Mouse (Mus musculus): Measurements from ENCODE around the gene BC067074. TPM values are rescaled to one million over a fixed set of nuclear protein-coding genes. Genes with fewer than 3 reads are reported as not detected.

The BC067074 gene
- polyA plus RNA-seq, 1 experiment from 2014 or later, result 6.0 TPM

DNA sequence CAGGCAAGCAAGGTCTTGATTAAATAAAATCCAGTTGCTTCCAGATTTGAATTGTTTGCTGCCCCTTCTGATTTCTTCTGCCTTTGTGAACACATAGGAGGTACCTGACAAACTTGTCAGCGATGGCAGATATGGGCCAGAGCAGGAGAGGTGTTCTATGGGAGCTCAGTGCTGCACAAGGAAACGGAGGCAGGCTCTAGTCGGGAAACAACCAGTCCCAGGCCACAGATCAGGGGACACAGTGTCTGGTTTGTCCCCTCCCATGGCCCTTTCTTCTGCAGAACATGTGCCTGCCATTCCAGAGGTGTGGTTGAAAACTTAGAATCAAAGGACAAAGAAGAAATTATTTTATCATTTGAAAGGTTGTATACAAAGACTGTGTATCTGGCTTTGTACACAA lies 60.6 kb downstream of the BC067074 start:
- no peaks in the 10 kb centered on the region for H3K9me3 ChIP-seq (ENCODE audit: control insufficient read depth, low read depth, low read length)
- H3K36me3 ChIP-seq (ENCODE audit: control insufficient read depth, insufficient read depth, low read length), result no peaks in the 10 kb centered on the region
- ATAC-seq (ENCODE audit: insufficient number of reproducible peaks, insufficient read depth, low FRiP score, low read depth), result 0 out of 2 replicates have a peak, but pooled peaks have one; percentile 39

DNA sequence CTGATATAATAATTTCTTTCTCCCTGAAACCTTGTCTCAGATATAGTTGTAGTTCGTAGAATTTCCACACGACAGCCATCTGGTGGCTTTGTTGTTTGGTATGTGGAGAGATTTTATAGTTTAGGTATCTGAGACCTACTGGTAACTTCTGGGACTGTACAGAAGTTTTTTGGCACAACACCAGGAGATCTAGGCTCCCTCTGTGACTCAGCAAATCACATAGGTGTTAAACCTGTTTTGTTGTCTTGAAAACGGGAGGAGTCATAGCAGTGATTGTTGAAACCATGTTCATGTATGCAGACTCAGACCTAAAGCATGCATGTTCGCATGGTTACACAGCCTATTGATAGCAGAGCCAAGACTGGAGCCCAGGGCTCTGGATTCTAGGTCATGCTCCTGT lies 61.0 kb downstream of the BC067074 start:
- peaks cover 6% of the 10 kb centered on the region; the same call in 1 of the 2 replicates for H3K4me1 ChIP-seq (ENCODE audit: control insufficient read depth, insufficient read depth, low read length)
- no peak overlapping the region for H3K4me2 ChIP-seq (replicated peaks; ENCODE audit: low read depth, low read length)
- no peak overlapping the region for H3K9ac ChIP-seq (replicated peaks; ENCODE audit: low read depth, low read length)
- WGBS, result 80% methylated on average over 4 of the region's 4 CpGs
- H3K27ac ChIP-seq (ENCODE audit: low read length), result no peak overlapping the region
- ATAC-seq (ENCODE audit: insufficient number of reproducible peaks, insufficient read depth, low FRiP score, low read depth), result no peak
- no peaks in the 10 kb centered on the region for H3K36me3 ChIP-seq (ENCODE audit: control insufficient read depth, insufficient read depth, low read length)
- H3K9me3 ChIP-seq (ENCODE audit: control insufficient read depth, low read depth, low read length), result no peaks in the 10 kb centered on the region
- no peak overlapping the region for H3K4me3 ChIP-seq (ENCODE audit: low read depth, low read length)
- H3K27me3 ChIP-seq (ENCODE audit: control insufficient read depth, insufficient read depth, low read length), result 0 out of 2 replicates have a peak, but pooled peaks cover 3% of the 10 kb centered on the region

More for the DNA sequence above, 60.6 kb downstream of the BC067074 start:
- H3K4me1 ChIP-seq (ENCODE audit: control insufficient read depth, insufficient read depth, low read length), result peaks cover 6% of the 10 kb centered on the region; the same call in 1 of the 2 replicates
- H3K4me2 ChIP-seq (replicated peaks; ENCODE audit: low read depth, low read length), result no peak overlapping the region
- no peak overlapping the region for H3K4me3 ChIP-seq (ENCODE audit: low read depth, low read length)
- no peak overlapping the region for H3K27ac ChIP-seq (ENCODE audit: low read length)
- H3K27me3 ChIP-seq (ENCODE audit: control insufficient read depth, insufficient read depth, low read length), result 0 out of 2 replicates have a peak, but pooled peaks cover 3% of the 10 kb centered on the region
- no peak overlapping the region for H3K9ac ChIP-seq (replicated peaks; ENCODE audit: low read depth, low read length)
- 72% methylated on average over 3 of the region's 3 CpGs for WGBS

DNA sequence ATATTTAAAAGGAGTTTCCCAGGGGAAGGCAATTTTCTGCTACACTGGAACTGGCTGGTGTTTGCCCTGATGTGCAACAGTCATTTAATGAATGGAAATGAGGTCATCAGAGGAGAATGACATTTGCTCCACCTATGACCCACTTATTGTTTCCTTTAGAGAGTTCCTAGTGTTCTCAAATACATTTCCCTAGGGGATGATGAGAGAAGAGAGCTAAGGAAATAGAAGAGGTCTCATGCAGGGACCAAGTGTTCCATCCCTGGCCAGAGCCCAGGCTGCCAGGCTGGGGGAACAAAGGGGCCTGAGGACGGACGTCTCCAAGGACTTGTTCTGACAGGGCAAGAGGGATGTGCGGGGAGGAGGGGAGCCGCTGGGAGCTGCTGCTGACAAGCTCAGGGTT lies 62.1 kb downstream of the BC067074 start:
- no peaks in the 10 kb centered on the region for H3K9me3 ChIP-seq (ENCODE audit: control insufficient read depth, low read depth, low read length)
- H3K9ac ChIP-seq (replicated peaks; ENCODE audit: low read depth, low read length), result no peak overlapping the region
- H3K27me3 ChIP-seq (ENCODE audit: control insufficient read depth, insufficient read depth, low read length), result 0 out of 2 replicates have a peak, but pooled peaks cover 3% of the 10 kb centered on the region
- WGBS, result 65% methylated on average over 4 of the region's 4 CpGs
- H3K4me3 ChIP-seq (ENCODE audit: low read depth, low read length), result no peak overlapping the region
- no peak overlapping the region for H3K4me2 ChIP-seq (replicated peaks; ENCODE audit: low read depth, low read length)
- ATAC-seq (ENCODE audit: insufficient number of reproducible peaks, insufficient read depth, low FRiP score, low read depth), result no peak
- peaks cover 6% of the 10 kb centered on the region; the same call in 1 of the 2 replicates for H3K4me1 ChIP-seq (ENCODE audit: control insufficient read depth, insufficient read depth, low read length)
- no peaks in the 10 kb centered on the region for H3K36me3 ChIP-seq (ENCODE audit: control insufficient read depth, insufficient read depth, low read length)
- H3K27ac ChIP-seq (ENCODE audit: low read length), result no peak overlapping the region

DNA sequence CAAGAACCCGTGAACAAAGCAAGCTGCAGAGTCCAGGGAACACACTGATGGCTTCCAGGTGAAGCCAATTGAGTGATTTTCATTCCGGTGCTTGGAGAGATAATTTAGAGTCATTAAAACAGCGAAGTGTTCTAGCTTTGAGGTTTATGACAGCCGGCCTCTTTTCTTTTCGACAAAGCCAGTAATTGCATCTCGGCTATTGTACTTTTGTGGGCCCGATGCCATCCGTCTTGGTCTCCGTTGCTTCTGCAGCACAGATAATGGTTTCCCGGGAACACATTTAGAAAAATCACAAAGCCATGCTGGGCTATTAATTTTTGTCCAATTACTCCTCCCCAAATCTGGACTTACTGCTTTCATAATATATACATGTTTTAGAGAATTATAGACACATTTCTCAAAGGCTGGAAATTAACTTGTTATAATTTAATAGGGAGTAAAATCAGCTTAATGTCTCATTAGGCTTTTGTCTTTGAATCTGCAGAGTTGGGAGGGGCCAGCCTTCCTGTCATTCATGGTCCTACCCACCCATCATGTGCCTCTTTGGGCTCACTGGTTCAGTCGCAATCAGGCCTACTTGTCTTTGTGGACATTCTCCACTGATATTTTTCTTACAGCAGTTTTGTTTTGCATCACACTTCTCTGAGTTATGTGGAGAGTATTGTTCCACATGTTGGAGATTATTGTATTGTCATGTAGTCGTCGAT lies 64.6 kb downstream of the BC067074 start:
- Histone ChIP-seq H3K9ac (replicated peaks; ENCODE audit: low read depth, low read length) (no peak overlapping the region), H3K36me3 (ENCODE audit: control insufficient read depth, insufficient read depth, low read length) (no peaks in the 10 kb centered on the region), H3K4me2 (replicated peaks; ENCODE audit: low read depth, low read length) (no peak overlapping the region), H3K4me3 (ENCODE audit: low read depth, low read length) (no peak overlapping the region), H3K9me3 (ENCODE audit: control insufficient read depth, low read depth, low read length) (no peaks in the 10 kb centered on the region; the same call in 1 of the 2 replicates), H3K27me3 (ENCODE audit: control insufficient read depth, insufficient read depth, low read length) (0 out of 2 replicates have a peak, but pooled peaks cover 3% of the 10 kb centered on the region), H3K27ac (ENCODE audit: low read length) (no peak overlapping the region), H3K4me1 (ENCODE audit: control insufficient read depth, insufficient read depth, low read length) (no peaks in the 10 kb centered on the region)
- ATAC-seq (ENCODE audit: insufficient number of reproducible peaks, insufficient read depth, low FRiP score, low read depth), result no peak
- whole genome bisulfite sequencing, result 86% methylated on average over 13 of the region's 13 CpGs

DNA sequence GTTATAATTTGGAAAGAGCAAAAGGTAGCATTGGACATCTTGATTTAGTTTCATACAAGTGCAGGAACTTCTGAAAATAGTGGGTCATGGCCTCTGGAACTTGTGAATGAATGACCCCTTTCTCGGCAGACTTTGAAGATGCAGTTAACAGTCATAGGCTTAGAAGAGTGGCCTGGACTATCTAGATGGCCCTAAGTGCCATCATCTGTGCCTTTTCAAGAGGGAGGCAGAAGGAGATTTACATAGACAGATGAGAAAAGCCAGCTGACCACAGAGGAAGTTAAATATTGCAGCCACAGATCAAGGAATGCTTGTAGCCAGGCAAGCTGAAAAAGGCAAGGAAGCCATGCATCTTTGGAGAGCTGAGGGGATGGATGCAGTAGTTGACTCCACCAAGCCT lies 66.7 kb downstream of the BC067074 start:
- Histone ChIP-seq H3K4me3 (ENCODE audit: low read depth, low read length) (no peak overlapping the region), H3K27me3 (ENCODE audit: control insufficient read depth, insufficient read depth, low read length) (0 out of 2 replicates have a peak, but pooled peaks cover 3% of the 10 kb centered on the region), H3K9me3 (ENCODE audit: control insufficient read depth, low read depth, low read length) (no peaks in the 10 kb centered on the region; the same call in 1 of the 2 replicates), H3K9ac (replicated peaks; ENCODE audit: low read depth, low read length) (no peak overlapping the region), H3K36me3 (ENCODE audit: control insufficient read depth, insufficient read depth, low read length) (no peaks in the 10 kb centered on the region), H3K27ac (ENCODE audit: low read length) (no peak overlapping the region), H3K4me1 (ENCODE audit: control insufficient read depth, insufficient read depth, low read length) (no peaks in the 10 kb centered on the region), H3K4me2 (replicated peaks; ENCODE audit: low read depth, low read length) (no peak overlapping the region)
- no peak for ATAC-seq (ENCODE audit: insufficient number of reproducible peaks, insufficient read depth, low FRiP score, low read depth)
- WGBS, result 42% methylated on average over 1 of the region's 1 CpGs

DNA sequence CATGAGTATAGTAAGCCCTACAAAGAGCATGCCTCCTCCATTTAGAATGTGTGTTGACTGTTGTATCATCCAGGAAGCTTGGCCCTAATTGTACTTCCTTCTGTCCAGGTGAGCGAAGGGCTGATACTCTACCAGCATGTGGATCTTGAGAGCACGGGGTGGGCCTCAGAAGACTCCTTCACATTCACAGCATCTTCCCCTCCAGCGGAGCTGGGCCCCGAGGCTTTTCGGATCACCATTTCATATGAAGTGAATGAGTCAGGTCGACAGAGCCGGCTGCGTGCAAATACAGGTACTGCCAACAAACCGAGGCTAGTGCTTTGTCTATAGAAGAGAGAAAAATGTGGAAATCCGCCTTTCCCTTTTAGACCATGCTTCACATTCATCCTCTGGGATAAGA lies 73.0 kb downstream of the BC067074 start:
- Histone ChIP-seq H3K27ac (ENCODE audit: low read length) (no peak overlapping the region), H3K9me3 (ENCODE audit: control insufficient read depth, low read depth, low read length) (no peaks in the 10 kb centered on the region; the same call in 1 of the 2 replicates), H3K9ac (replicated peaks; ENCODE audit: low read depth, low read length) (no peak overlapping the region), H3K4me3 (ENCODE audit: low read depth, low read length) (no peak overlapping the region), H3K4me1 (ENCODE audit: control insufficient read depth, insufficient read depth, low read length) (no peaks in the 10 kb centered on the region), H3K36me3 (ENCODE audit: control insufficient read depth, insufficient read depth, low read length) (peaks cover 5% of the 10 kb centered on the region; the same call in 1 of the 2 replicates), H3K27me3 (ENCODE audit: control insufficient read depth, insufficient read depth, low read length) (no peaks in the 10 kb centered on the region), H3K4me2 (replicated peaks; ENCODE audit: low read depth, low read length) (no peak overlapping the region)
- no peak for ATAC-seq (ENCODE audit: insufficient number of reproducible peaks, insufficient read depth, low FRiP score, low read depth)
- 89% methylated on average over 10 of the region's 10 CpGs for WGBS

DNA sequence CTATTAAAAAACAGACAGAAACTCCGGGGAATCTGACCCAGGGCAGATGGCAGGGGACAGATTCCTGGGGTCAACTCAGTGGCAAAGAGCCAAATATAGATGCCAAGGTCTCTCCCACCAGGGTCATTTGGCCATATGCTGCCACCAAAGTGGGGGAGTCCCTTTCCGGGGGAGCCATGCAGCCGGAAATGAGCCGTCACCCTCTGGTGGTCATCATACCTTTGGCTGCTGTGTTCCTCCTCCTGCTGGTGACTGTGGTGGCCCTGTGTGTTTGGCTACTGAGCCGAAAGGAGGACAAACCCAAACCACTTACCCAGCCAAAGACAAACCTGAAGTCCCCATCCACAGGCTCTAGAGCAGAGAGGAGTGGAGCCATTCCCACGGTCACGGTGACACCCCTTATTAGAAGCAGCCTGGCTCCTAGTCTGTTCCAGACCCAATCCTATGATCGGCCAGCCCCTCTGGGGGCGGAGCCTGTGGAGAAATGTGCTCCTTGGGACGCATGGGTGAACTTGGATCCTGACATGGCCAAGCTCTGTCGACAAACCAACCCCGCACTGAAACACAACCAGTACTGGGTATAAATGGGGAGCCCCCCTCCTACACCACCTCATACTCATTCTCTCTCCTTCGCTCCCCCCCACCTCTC lies 76.1 kb downstream of the BC067074 start:
- no peaks in the 10 kb centered on the region for H3K27me3 ChIP-seq (ENCODE audit: control insufficient read depth, insufficient read depth, low read length)
- WGBS, result 80% methylated on average over 13 of the region's 13 CpGs
- H3K4me1 ChIP-seq (ENCODE audit: control insufficient read depth, insufficient read depth, low read length), result no peaks in the 10 kb centered on the region
- H3K9me3 ChIP-seq (ENCODE audit: control insufficient read depth, low read depth, low read length), result no peaks in the 10 kb centered on the region
- no peak overlapping the region for H3K4me3 ChIP-seq (ENCODE audit: low read depth, low read length)
- no peak for ATAC-seq (ENCODE audit: insufficient number of reproducible peaks, insufficient read depth, low FRiP score, low read depth)
- H3K9ac ChIP-seq (replicated peaks; ENCODE audit: low read depth, low read length), result no peak overlapping the region
- no peak overlapping the region for H3K27ac ChIP-seq (ENCODE audit: low read length)
- H3K4me2 ChIP-seq (replicated peaks; ENCODE audit: low read depth, low read length), result no peak overlapping the region
- peaks cover 5% of the 10 kb centered on the region; the same call in 1 of the 2 replicates for H3K36me3 ChIP-seq (ENCODE audit: control insufficient read depth, insufficient read depth, low read length)

DNA sequence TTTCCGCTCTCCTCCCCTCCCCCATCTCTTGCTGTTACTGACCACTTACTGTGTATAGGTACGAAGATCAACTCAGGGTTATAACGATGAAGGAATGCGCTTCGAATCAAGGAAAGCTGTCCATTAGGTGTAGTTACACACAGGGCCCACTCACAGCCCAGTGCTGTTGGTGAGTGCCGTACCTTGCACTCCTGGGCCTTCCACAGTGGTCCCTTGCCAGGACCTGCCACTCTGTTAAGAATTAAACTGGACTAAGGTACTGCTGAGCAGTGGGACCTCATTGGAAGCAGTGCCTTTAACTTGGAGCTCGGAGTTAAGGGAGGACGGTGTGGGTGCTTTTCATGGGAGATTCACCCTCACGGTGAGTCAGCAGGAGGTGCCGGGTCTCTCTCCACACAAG lies 76.7 kb downstream of the BC067074 start:
- 78% methylated on average over 10 of the region's 10 CpGs for WGBS
- H3K9me3 ChIP-seq (ENCODE audit: control insufficient read depth, low read depth, low read length), result no peaks in the 10 kb centered on the region
- no peak overlapping the region for H3K4me2 ChIP-seq (replicated peaks; ENCODE audit: low read depth, low read length)
- no peak for ATAC-seq (ENCODE audit: insufficient number of reproducible peaks, insufficient read depth, low FRiP score, low read depth)
- no peak overlapping the region for H3K27ac ChIP-seq (ENCODE audit: low read length)
- no peak overlapping the region for H3K4me3 ChIP-seq (ENCODE audit: low read depth, low read length)
- H3K4me1 ChIP-seq (ENCODE audit: control insufficient read depth, insufficient read depth, low read length), result no peaks in the 10 kb centered on the region
- H3K36me3 ChIP-seq (ENCODE audit: control insufficient read depth, insufficient read depth, low read length), result peaks cover 5% of the 10 kb centered on the region; the same call in 1 of the 2 replicates
- H3K9ac ChIP-seq (replicated peaks; ENCODE audit: low read depth, low read length), result no peak overlapping the region
- no peaks in the 10 kb centered on the region for H3K27me3 ChIP-seq (ENCODE audit: control insufficient read depth, insufficient read depth, low read length)

All from stomach, embryonic 14.5 days (tissue).